Mouse (Mus musculus) mammary gland, adult 2 months (tissue): ENCODE measurements around the gene Aurkc. TPM values are rescaled to one million over a fixed set of nuclear protein-coding genes. Genes with fewer than 3 reads are reported as not detected.

Source experiments
- polyA plus RNA-seq: library from polyadenylated mRNA; depleted of rRNA; stranded (reverse); fragments of >200 nt; gene quantifications from 2 replicates; pipeline ENCODE4 v1.2.3, GENCODE M21; 2012; ENCODE audit warnings: low replicate concordance; rRNA removed

Gene Aurkc
- not detected in 2 replicates for polyA plus RNA-seq

GRCm38 (mm10) chr7:6995251-6995650 lies at the start of gene Aurkc:
TSS of gene Aurkc (plus strand) at chr7:6995300.

Other genes starting within 250 kb of the Aurkc start
- 5.3 and 9.4 TPM in 2 replicates for gene Zfp954, start 126.2 kb downstream of the Aurkc start, polyA plus RNA-seq
- 0.20 and 0.37 TPM in 2 replicates for gene Zfp773, start 141.5 kb downstream of the Aurkc start, polyA plus RNA-seq
- 0.43 and 1.1 TPM in 2 replicates for gene Zfp418, start 176.0 kb downstream of the Aurkc start, polyA plus RNA-seq
- gene Zfp772, start 214.7 kb downstream of the Aurkc start, polyA plus RNA-seq = 0.74 and 2.7 TPM in 2 replicates